Mouse (Mus musculus) testis, adult 2 months (tissue): ENCODE data around the gene A930009A15Rik.

Experiments
- CTCF ChIP-seq: fragments of 200-500 bp; IDR thresholded peaks from 2 replicates; pipeline ENCODE4 v1.5.1; 2012; ENCODE audit warnings: low read depth, mild to moderate bottlenecking, inconsistent platforms, low read length, moderate library complexity; ENCODE audit not compliant: control insufficient read depth, insufficient read depth, insufficient replicate concordance
- POLR2A ChIP-seq: fragments of 200-500 bp; IDR thresholded peaks from 2 replicates; pipeline ENCODE4 v1.6.1; 2012; ENCODE audit warnings: low read depth, mild to moderate bottlenecking, inconsistent platforms, low read length, moderate library complexity; ENCODE audit not compliant: control insufficient read depth

GRCm38 (mm10) chr10:115529768-115530167 is 40.0 kb upstream of the A930009A15Rik start:
- no peak for TF ChIP-seq CTCF
- TF ChIP-seq POLR2A = no peak
